Mouse (Mus musculus) spleen, postnatal 10 days (tissue): ENCODE measurements around the gene Rae1.

Experiments
- DNase-seq, 2 experiments: peaks; one replicate each; pipeline ENCODE4 v3.0.0; 2021 to 2022; ENCODE audit warnings: low spot score in 2 of 2

Gene Rae1

DNA sequence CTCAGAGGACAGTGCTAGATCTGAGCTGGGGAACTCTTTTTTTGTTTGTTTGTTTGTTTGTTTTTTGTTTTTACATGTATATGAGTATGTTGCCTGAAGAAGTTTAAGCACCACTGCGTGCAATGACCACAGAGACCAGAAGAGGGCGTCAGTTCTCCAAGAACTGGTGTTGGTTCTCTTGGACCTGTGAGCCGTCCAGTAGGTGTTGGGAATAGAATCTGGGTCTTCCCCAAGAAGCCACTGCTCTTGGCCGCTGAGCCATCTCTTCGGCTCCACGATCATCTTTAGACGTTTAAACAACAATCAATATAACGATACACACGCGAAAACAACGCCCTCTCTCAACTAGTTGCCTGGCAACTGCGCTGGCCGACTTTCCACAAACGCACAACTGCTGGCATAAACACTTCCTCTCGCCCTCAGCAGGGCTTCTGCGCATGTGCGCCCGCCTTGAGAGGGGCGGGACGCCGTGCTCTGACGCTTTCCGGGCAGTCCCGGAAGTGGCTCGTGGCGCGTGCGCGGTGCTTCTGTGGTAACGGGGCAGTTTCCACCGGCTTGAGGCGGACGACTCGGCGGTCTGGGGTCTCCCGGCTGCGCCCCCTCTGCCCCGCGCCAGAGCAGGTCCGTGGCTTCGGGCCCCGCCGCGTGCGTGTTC, at the start of gene Rae1:
Gene Rae1 (plus strand): TSS at position 488 of the 655 bp plus-strand sequence.
- peak; percentile 99 for DNase-seq

DNA sequence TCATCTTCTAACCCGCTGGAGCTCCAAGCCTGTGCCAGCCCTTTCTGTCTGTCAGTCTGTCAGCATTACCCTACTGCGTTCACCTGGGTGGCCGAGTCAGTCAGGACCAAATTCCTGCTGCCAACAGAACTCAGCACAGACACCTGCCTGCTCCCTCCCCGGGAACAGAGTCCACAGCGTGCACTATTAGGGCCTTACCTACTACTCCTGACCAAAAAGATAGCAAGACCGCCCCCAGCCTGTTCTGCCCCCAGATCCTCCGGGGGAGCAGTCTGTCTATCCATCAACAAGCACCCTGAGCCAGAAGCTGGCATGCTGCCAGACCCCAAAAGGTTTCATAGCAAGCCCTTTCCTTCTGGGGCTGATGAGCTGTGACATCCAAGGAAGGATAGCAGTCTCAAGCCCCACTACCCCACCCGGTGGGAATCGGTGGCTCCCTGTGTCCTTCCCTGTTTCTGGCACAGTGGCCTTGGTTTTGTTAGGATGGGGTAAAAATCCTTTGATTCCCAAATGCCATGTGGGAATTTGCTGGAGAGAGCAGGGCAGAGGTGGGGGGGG, 49.7 kb upstream of the Rae1 start:
- DNase-seq: no peak

DNA sequence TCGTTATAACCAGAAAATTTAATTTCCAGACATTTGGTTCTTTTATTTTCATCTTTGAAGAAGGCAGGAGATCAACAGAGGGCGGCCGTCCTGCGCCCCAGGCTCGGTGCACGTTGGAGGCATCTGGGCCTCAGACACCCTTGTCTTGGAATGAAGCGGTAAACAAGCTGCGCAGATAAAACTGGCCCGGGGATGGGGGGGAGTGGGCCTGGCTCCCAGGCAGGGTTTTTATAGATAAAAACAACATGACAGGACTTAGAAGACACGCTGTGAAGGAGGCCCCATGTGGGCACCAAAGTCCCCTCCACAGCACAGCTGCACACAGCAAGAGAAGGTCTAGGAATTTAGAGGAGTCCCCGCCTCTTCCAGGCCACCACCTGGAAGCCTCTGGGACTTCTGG, 49.2 kb upstream of the Rae1 start:
- DNase-seq: no peak

DNA sequence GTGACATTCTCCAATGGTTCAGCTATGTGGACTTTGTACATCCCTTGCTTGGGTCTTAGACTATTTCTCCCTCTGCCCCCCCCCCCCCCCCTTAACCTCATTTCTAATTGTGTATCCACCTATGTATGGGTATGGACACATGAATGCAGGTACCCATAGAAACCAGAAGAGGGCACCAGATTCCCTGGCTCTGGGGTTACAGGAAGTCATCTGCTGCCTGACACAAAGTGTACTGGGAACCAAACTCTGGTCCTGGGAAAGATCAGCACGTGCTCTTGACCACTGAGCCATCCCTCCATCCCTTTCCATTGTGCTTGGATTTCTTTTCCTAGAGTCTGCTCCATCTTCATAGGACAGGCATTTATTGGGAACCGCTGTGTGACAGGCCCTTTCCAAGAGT, 47.9 kb upstream of the Rae1 start:
- no peak for DNase-seq

DNA sequence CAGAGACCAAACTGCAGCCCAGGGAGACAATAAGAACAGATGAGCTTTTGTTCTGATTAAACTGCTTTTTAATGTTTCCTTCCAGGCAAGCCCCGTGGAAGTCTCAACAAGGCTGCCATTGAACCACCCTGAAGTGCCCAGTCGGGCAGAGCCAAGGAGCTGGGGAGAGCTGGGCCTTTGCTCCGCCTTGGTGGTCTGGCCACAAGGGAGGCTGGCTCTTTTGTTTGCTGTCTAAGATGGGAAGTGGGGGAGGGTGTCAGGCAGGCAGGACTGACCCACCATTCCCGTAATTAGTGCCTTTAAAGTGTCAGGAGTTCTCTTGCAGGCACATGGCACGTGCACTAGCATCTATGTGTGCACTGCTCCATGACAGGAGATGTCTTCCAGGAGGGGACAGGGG, 41.3 kb upstream of the Rae1 start:
- no peak for DNase-seq

DNA sequence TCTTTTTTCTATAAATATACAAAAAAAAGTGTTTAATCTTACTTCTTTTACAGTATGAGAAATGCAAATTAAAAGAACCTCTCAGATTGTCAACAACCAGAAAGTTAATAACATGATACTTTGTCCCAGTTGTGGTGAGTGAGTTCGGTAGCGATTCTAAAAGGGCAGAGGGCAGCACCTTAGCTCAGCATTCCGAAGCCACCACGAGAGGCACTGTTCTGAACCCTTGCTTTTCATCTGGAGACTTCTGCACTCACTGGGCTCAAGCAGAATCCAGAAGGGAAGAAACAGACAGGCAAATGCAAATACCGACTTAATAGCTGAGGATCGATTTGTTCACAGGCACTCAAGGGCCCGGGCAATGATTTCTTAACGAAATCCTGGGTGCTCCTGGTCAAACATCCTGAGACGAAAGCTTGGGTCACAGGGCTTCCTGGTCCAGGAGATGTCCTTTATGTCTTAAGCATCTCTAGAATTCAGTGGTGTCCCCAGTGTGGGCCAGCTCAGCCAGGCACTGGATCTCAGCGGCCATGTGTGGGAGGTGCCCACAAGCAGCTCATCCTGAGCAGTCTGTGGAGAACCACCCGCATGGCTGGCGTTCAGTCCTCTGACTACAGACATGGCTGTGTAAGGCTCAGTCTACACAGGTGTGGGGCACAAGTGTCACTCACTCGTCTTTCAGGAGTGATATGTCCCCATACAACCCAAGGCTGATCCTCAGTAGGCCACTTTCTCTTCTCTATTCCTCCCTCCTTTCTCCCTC, 40.7 kb upstream of the Rae1 start:
- no peak for DNase-seq

DNA sequence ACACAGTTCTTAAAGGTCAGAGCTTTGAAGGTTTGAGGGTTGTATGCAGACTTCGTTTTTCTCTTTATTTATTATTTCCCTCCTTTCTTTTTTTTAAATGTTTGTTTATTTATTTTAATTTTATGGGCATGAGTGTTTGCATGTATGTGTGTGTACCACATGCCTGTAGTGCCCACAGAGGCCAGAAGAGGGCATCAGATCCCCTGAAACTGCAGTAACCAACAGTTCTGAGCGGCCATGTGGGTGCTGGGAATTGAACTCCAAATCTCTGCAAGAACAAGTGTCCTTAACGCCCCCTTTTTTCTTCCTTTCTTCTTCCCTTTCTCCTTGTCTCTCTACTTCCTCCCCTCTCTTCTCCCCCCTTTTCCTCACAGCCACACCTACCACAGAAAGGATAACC, 39.6 kb upstream of the Rae1 start:
- no peak for DNase-seq

DNA sequence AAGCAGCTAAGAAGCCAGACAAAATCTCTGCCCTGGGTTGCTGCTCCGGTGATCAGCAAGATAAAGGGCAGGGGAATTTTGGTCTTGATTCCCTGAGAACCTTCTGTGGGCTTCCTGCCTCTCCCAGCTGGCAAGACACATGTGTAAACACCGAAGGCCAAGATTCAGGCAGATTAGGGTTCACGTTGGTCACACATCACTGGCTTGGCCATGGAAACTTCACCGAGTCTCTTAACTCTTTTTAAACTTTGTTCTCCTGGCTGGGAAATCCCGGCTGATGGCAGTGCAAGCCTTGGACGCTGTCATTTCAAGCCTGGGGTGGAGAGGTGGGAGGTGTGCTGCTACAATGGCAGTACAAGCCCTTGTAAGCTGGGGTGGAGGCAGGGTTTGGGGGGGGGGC, 38.7 kb upstream of the Rae1 start:
- DNase-seq: no peak

DNA sequence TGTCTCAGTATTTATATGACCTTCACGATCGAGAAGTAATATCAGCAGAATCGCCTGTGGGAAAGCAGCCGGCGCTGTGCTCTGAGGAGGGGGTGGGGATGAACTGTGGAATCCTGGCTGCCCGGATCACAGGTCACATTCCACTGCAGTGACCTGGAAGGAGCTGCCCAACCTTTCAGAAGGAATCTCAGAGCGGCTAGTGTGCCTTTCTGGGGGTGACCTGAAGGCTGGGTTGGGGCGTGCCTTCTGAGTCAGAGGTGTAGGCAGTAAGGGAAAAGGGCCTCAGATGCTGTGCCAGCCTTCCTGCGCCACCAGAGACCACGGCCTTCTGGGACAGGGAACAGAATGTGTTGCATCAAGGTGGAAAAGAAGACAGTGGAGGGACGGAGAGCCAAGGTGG, 34.7 kb upstream of the Rae1 start:
- DNase-seq: no peak

DNA sequence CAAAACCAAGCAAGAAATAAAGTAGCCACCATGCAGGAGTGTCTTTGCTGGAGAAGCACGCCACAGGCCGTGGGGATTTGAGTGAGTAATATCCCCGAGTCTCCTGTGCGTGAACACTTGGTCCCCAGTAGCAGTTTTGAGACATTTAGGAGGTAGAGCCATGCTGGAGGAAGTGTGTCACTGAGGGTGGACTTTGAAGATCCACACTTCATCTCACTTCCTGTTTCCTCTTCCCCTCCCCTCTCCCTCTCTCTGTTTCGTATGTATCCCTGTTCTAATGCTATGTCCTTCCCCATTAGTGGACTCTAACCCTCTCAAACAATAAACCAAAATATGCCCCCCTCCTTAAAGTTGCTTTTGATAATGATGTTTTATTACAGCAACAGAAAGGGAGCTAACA, 33.4 kb upstream of the Rae1 start:
- no peak for DNase-seq

DNA sequence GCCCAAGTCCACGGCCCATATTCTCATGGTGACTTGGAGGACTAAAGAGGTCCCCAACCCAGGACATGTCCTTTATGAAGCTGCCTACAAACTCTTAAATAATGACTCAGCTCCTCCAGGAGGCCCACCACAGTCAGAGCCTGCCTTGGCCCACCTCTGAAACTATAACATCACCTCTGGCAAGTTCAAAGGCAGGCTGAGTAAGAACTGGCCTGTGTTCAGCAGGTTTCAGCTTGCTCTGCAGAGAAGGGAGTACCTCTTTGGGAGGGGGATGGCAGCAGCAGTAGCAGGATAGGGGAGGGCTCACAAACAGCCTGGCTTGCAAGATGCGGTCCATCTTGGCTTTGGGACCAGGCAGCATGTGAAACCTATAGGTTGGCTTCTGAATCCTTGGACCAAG, 28.1 kb upstream of the Rae1 start:
- no peak for DNase-seq

DNA sequence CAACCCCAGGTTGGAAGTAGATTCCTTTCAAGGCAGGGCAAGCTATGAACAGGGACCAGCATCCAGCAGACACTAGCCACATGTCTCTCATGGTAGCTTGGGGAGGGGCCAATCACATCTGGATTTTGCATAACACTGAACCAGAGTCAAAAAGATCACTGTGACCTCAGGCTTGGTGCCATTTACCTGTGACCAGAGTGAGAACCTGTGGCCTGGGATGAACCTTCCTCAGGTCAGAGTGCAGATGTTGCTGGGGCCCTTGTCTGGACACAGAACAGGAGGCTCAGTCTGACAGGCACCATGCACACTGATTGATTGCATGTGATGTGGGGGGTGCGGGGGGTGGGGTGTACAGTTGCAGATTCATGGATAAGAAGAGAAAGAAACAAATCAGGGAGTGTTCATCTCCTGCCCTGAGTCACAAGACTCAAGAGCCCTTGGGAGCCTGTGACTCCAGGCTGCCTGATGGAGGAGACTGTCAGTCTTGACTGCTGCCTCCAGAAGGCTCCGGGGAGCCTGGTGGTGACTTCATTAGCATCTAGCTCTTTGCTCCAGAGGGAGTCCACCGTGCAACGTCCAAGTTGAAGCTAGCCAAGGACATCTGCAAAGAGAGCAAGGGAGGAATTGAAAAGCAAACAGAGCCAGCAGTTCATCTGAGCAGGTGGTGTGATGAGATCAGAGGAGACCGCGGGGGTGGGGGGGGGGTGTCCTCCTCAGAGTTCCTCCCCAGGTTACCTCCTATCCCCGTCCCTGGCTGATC, 25.9 kb upstream of the Rae1 start:
- DNase-seq: no peak

DNA sequence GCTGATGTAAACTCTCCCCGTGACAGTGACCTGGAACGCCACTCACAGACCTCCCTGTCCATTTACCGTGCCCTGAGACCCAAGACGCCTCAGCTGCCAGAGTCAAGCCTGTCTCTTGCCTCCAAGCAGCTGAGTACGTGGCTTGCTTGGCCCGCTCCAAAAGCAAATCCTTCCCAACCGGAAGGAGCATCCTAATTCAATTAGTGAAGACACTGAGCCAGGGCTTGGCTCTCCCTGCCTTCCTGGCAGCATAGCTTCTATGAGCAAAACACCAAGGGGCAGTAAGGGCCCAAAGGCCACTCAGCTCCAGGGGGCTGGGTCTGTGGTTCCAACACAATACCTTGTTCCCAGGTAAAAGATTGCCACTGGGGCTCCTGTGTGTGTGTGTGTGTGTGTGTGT, 25.2 kb upstream of the Rae1 start:
- no peak for DNase-seq

DNA sequence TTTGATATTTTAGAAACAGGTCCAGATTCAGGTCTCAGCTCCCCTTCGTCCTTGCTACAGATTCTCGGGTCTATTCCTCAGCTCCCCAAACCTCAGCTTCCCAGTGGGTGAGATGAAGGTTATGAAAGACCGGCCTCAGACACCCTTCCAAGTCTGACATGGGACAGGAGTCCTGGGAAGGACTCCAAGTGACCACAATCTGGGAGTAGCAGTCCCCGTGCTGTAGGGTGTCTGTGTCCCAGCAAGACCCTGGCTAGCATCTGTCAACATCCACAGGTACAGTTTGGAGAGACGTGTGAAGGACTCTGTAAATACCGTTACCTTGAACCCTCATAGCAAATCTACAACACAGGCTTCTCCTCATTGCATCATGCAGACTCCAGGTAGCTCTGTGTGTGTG, 24.8 kb upstream of the Rae1 start:
- DNase-seq: no peak

DNA sequence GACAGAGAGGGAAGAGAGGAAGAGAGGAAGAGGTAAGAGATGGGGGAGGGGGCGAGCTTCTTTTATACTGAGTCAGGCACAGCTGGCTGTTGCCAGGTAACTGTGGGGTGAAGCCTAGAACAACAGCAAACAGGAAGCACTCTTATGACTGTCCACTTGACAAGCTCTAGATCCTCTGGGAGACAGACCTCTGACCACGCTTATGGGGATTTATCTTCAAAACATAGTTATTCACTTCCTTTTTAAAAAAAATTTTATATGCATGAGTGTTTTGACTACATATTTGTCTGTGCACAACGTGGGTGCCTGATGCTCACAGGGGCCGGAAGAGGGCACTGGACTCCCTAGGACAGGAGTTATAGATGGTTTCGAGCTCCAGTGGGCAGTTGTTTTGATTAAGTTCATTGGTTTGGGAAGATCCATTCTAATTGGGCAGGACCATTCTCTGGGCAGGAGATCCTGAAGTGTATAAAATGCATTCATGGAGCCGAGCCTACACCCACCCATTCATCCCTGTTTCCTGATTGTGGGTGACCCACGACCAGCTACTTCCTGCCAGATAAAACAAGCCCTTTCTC, 23.2 kb upstream of the Rae1 start:
- no peak for DNase-seq

DNA sequence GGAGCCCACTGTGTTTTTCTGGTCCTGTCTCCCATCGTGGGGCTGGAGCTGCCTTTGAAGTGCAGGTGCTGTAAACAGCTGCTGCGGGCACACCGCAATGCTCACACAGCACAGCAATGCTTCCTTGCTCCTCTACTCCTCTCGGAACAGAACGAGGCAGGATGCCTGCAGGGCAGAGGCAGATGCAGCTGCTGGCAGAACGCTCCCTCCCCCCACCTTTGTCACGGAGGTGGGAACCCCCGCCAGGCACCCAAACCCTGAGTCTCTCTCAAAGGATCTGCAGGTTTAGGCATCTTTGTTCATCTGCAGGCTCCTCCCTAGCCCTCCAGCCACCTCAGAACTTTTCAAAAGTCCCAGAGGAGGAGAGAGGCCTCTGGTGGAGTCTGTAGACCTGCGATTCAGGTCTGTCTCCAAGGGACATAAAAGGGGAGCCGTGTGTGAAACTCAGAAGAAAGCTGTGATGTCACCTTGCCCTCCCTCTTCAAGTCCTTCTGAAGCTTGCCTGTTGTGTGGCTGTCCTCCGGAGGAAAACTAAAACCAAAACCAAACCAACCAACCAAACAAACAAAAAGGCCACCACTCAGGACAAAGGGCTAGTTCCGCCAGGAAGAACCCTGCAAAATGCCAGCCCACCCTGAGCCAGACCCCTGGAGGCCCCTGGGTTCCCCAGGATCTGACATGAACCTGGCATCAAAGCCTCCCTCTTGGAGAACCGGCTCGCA, 22.3 kb upstream of the Rae1 start, which contains the start of gene Spo11:
Gene Spo11 (plus strand): TSS at position 292 of the 722 bp plus-strand sequence.
- DNase-seq: peak; percentile 26 to 51

DNA sequence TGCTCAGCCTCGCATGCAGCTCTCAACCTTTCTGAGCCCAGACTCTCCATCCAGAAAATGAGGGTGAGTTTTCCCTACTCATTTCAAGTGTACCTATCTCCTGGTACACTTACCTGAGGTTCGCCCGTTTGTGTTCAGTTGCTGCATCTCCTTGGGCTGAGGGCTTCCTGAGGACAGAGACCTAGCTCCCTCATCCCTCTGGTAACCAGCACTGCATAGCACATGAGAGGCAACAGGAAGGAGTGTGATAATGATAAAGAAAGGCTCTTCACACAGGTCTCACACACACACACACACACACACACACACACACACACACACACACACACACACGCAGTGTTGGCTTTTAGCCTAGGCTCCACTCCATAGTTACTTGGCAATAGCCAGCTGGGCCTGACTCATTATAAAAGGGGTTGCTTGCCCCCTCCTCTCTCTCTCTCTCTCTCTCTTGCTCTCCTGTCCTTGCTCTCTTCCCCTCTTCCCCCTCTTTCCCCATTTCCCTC, 21.7 kb upstream of the Rae1 start:
- DNase-seq: no peak

DNA sequence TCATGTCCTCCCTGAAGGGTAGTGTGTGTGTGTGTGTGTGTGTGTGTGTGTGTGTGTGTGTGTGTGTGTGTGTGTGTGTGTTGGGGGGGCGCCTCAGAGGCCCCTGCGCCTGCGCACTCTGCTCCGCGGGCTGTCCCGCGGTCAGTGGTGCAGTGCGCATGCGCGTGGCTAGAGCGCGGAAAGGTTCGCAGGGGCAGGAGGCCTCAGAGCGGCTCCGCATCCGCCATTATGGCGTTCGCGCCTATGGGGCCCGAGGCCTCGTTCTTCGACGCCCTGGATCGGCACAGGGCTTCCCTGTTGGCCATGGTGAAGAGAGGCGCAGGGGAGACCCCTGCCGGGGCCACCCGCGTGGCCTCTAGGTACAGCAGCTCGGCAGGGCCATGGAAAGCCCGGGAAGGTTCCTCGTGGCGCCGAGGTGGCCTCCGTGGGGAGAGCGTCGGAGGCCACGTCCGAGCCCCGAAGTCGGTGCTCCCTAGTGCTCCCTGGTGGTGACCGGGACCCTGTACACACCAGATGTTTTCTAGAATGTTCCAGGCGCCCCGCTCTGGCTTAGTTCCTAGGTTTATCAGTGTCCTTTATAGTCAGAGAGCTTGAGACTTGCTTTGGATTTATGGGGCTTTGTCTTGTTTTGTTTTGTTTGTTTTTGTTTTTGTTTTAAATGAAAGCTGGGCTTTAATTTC, 20.1 kb upstream of the Rae1 start:
- no peak for DNase-seq

DNA sequence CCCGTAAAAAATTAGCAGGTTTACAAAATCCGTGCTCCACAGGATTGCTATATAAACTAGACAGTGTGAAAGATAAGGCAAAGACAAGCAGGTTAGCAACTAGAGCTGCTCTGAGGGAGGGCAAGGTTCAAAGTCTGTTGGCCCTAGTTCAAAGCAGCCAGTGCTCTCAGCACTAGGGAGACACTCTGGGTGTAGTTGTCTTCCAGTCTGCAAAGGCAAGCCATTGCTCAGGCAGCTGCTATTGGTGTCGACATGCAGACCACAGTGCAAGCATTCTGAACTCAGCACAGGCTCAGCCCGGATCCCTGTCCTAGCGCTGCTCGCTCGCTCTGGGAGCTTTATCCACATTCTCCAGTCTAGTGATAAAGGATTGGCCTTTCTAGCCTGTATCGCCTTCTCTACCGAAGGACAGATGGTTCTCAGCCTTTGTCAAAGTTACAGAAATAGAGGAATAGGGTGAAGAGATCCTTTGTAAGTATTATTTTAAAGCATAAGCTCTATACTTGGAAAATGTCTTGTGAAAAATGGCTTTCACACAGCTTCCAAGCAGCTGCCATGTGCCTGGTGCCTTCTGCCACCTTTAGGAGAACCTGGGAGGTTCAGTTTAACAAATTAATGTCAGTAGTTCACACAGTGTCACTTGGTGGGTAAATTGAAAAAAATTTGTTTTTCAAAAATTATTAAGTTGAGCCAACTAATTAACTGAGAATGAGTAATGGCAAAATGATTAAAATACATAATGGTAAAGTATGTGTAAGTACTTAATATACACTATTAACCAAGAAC, 16.9 kb upstream of the Rae1 start:
- DNase-seq: no peak

DNA sequence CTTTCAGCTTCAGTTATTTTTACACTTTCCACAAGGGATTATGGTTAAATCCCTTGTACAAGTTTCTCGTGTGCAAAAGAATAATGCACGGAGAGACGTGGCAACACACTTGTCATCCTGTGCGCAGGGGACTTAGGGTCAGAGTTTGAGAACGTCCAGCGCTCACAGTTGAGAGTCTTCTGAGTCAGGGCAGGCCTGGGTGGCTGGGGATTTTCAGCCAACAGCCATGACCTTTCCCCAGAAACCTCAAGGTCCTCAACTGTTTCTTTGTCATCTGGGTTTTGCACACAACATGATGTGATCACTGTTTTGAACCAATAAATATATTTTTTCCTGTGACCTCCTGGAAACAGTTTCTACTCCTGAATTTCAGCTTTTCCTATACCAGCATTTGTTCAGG, 9.8 kb upstream of the Rae1 start:
- no peak for DNase-seq
